Mouse (Mus musculus) heart, adult 2 months (tissue): ENCODE measurements around the gene Gm10271. TPM values are rescaled to one million over a fixed set of nuclear protein-coding genes. Genes with fewer than 3 reads are reported as not detected.

Source experiments
- DNase-seq, 2 experiments: peaks; one replicate each; pipeline ENCODE4 v3.0.0; 2021
- H3K27ac ChIP-seq: fragments of 200-600 bp; 2 replicates; pipeline ENCODE4 v1.8.1; 2022
- H3K27me3 ChIP-seq: fragments of 200-500 bp; 2 replicates; pipeline ENCODE4 v1.6.1; 2012; ENCODE audit warnings: mild to moderate bottlenecking, low read length, inconsistent platforms, mixed read lengths; ENCODE audit not compliant: control insufficient read depth, insufficient read depth
- H3K36me3 ChIP-seq: fragments of 200-500 bp; 2 replicates; pipeline ENCODE4 v1.6.1; 2012; ENCODE audit warnings: low read length, inconsistent platforms; ENCODE audit not compliant: control insufficient read depth, insufficient read depth
- H3K4me1 ChIP-seq: fragments of 200-500 bp; 2 replicates; pipeline ENCODE4 v1.6.1; 2011; ENCODE audit warnings: low read length; ENCODE audit not compliant: control insufficient read depth, insufficient read depth
- H3K4me3 ChIP-seq: fragments of 200-600 bp; 2 replicates; pipeline ENCODE4 v1.8.1; 2022
- H3K79me2 ChIP-seq: fragments of 200-500 bp; replicated peaks from 2 replicates; pipeline ENCODE4 v1.6.1; 2012; ENCODE audit warnings: mild to moderate bottlenecking, inconsistent platforms, low read length, moderate library complexity, mixed read lengths; ENCODE audit not compliant: control insufficient read depth, insufficient read depth
- H3K9ac ChIP-seq: fragments of 200-500 bp; 2 replicates; pipeline ENCODE4 v1.6.1; 2012; ENCODE audit warnings: low read depth, mild to moderate bottlenecking, control low read depth, inconsistent platforms, low read length, mixed read lengths
- CTCF ChIP-seq: fragments of 200-600 bp; IDR thresholded peaks from 2 replicates; pipeline ENCODE4 v1.8.1; 2022; ENCODE audit warnings: antibody characterized with exemption, mild to moderate bottlenecking, moderate library complexity
- EP300 ChIP-seq: fragments of 200-500 bp; IDR thresholded peaks from 2 replicates; pipeline ENCODE4 v1.6.1; 2011; ENCODE audit warnings: low read depth, low read length, control low read depth; ENCODE audit not compliant: insufficient read depth
- POLR2A ChIP-seq: fragments of 200-500 bp; IDR thresholded peaks from 2 replicates; pipeline ENCODE4 v1.6.1; 2011; ENCODE audit warnings: mild to moderate bottlenecking, low read depth, low read length, control low read depth; ENCODE audit not compliant: insufficient read depth
- WGBS: fragments of 180-500 bp; shearing (Covaris S2); methylation state at CpG from one replicate; pipeline ENCODE4 v1.1.7; 2018; 5-methylcytosine and 5-hydroxymethylcytosine counted together
- intact Hi-C: fragments of 180-260 bp; cut with DNase I; formaldehyde crosslinking; loops from one replicate; pipeline ENCODE4 v1.15.1; 2025
- polyA plus RNA-seq: library from polyadenylated mRNA; depleted of rRNA; stranded (reverse); fragments of >200 nt; gene quantifications from 2 replicates; pipeline ENCODE4 v1.2.3, GENCODE M21; 2012
- total RNA-seq, 2 experiments: library from RNA; stranded (reverse); gene quantifications; 2 replicates each; pipeline ENCODE4 v1.2.3; 2021

The Gm10271 gene
- total and polyA plus RNA-seq, 3 experiments: not detected

DNA sequence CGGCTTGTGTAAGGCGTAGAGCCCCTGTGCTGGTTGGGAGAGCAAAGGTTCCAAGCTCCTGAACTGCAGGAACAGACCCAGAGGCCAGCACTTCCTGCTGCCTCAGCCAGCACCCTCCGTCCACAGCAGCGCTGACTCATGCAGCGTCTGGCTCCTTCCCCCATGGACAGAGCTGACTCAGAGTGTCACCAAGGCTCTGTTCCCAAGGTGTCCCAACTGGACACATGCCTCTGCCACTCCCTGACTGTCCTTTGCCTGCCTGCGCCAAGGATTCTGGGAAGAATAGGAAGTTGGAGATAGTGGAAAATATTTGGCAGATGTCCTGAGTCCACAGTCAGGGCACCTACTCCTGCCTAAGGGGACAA, 23.8 kb upstream of the Gm10271 start:
- intact Hi-C loops: loop anchor here (5.0 kb wide), 1 partner anchor 46 kb away; no protein-coding TSS in a partner anchor
- H3K27me3 ChIP-seq: no peaks in the 10 kb centered on the region
- 10% methylated on average over 6 of the region's 6 CpGs for WGBS
- H3K4me1 ChIP-seq: peaks cover 6% of the 10 kb centered on the region
- peak; percentile 67 to 85 for DNase-seq
- H3K36me3 ChIP-seq: no peaks in the 10 kb centered on the region
- TF ChIP-seq EP300 (peak; percentile 97), POLR2A (no peak)
- H3K79me2 ChIP-seq: no peaks in the 10 kb centered on the region
- H3K27ac ChIP-seq: peak overlapping the region; percentile 65
- H3K4me3 ChIP-seq: no peak overlapping the region
- H3K9ac ChIP-seq: 0 out of 2 replicates have a peak overlapping the region, but pooled peaks have one; percentile 42

DNA sequence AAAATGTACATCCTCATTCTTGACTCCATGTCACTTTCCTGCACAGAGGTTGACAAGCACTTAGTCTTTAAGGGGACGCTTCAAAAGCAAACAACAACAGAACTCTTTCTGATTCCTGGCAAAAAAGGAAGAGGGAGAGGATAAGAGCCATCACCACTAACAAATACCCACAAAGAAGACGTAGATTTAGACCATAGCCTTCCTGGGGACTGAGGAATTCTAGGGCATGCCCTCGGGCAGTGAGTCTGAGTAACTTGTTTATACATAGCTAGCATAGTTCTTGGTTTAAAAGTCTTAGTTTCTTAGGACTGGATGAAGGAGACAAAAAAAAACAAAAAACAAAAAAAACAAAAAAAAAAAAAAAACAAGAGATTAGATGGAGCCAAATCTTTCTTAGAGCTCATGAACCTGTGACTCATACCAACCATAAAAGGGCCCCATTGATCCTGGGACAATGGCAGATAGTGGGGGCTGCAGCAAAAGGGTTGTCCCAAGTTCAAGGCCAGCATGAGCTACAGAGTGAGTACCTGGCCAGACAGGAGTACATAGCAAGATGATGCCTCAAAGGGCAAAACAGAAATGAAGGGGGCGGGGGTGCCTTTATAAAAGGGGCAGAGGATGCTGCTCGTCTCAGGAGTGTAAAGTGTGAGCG, 23.3 kb upstream of the Gm10271 start:
- DNase-seq: no peak
- 51% methylated on average over 6 of the region's 6 CpGs for WGBS
- H3K4me1 ChIP-seq: peaks cover 6% of the 10 kb centered on the region
- peak overlapping the region; percentile 65 for H3K27ac ChIP-seq
- H3K36me3 ChIP-seq: no peaks in the 10 kb centered on the region
- H3K27me3 ChIP-seq: no peaks in the 10 kb centered on the region
- intact Hi-C loops: loop anchor here (5.0 kb wide), 1 partner anchor 47 kb away; no protein-coding TSS in a partner anchor
- H3K79me2 ChIP-seq: no peaks in the 10 kb centered on the region
- TF ChIP-seq CTCF (no peak), EP300 (no peak), POLR2A (no peak)
- 0 out of 2 replicates have a peak overlapping the region, but pooled peaks have one; percentile 42 for H3K9ac ChIP-seq
- H3K4me3 ChIP-seq: no peak overlapping the region

DNA sequence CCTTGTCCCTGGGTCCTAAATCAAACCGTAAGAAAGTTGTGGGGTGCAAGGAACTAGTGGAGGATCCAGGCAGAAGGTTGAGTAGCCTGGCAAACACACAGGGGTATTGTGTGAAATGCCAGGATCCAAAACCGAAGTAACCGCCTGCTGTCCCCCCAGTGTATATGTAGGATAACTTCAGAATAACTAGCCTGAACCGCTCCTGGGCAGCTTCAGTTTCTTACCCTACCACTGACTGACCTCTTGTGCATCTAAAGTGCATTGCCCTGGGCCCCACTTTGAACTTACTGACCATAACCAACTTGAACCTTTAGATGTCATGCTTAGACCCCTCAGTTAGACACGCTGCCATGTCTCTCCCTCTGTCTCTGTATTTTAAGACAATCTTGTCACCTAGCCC, 22.8 kb upstream of the Gm10271 start:
- no peak overlapping the region for H3K9ac ChIP-seq
- 77% methylated on average over 5 of the region's 5 CpGs for WGBS
- no peaks in the 10 kb centered on the region for H3K27me3 ChIP-seq
- no peaks in the 10 kb centered on the region for H3K79me2 ChIP-seq
- intact Hi-C loops: loop anchor here (5.0 kb wide), 1 partner anchor 47 kb away; no protein-coding TSS in a partner anchor
- H3K27ac ChIP-seq: no peak overlapping the region
- H3K36me3 ChIP-seq: no peaks in the 10 kb centered on the region
- peaks cover 6% of the 10 kb centered on the region for H3K4me1 ChIP-seq
- TF ChIP-seq EP300 (no peak), CTCF (no peak), POLR2A (no peak)
- no peak for DNase-seq
- no peak overlapping the region for H3K4me3 ChIP-seq

DNA sequence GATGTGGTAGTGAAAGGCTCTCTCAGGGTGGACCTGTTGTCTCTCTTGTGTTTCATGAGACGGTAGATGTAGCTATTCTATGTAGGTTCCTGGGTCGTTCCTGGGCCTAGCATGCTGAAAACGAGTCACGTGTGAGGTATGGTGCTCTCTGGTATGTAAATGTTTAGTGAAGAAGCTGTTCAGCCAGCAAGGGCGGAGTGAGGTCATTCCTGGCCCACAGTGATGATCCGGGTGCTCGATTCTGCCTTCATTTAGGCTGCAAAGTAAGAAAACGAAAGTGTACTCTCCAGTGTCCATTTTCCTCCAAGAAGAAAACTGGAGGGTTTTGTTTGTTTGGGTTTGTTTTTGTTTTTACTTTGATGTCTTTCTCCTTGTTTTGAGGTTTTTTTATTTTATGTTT, 21.6 kb upstream of the Gm10271 start:
- no peak for DNase-seq
- Histone ChIP-seq H3K79me2 (no peaks in the 10 kb centered on the region), H3K36me3 (no peaks in the 10 kb centered on the region), H3K27me3 (no peaks in the 10 kb centered on the region), H3K4me1 (peaks cover 4% of the 10 kb centered on the region), H3K9ac (no peak overlapping the region), H3K27ac (no peak overlapping the region), H3K4me3 (no peak overlapping the region)
- intact Hi-C loops: no loop called here
- 81% methylated on average over 8 of the region's 8 CpGs for WGBS
- TF ChIP-seq POLR2A: no peak

DNA sequence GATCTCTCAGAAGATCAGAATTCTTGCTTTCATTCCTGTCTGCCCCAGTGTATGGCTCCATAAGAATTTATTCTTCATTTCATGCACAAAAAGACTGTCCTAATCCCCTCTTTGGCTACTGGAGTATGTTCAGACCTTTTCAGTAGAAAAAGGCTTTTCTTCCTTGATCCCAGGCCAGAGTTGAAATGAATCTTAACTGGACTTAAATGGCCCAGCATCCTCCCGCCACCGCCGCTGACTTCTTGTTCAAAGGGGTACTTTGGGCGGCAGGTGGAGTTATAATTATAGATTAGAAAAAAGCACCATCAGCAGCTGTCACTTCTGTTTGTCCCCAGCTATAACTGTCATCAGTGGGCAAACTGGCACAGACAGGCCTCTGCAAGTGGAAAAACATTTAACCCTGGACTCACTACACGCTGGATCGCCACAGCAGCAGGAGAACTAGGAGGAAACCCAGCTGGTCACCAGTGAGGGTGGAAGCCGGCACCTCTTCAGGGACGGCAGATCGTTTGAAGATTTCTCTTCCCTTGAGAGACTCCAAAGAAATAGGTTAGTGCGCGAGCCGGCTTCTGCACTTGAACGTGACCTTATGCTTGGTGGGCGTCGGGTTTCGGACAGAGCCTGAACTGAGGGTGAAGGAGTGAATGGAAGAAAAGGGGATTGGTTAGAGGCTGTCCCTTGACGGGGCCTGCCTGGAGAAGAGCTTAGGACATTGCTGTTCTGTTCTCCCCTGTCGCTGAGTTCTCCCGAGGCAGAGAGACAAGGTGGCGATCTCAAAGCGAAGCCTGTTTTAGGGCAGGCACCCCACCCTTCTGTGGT, 14.1 kb upstream of the Gm10271 start, which contains the start of gene Best3:
Best3 (plus strand) TSS at position 51 of the 819 bp plus-strand sequence.
- 49% methylated on average over 21 of the region's 21 CpGs for WGBS
- Histone ChIP-seq H3K9ac (peak within 1 kb of the TSS; percentile 26; the same call in 1 of the 2 replicates), H3K27ac (peak within 1 kb of the TSS; percentile 27; the same call in 1 of the 2 replicates), H3K27me3 (no peaks in the 10 kb centered on the region), H3K79me2 (no peaks in the 10 kb centered on the region), H3K4me1 (no peaks in the 10 kb centered on the region), H3K4me3 (peak within 1 kb of the TSS; percentile 18; the same call in 1 of the 2 replicates), H3K36me3 (no peaks in the 10 kb centered on the region)
- no peak for DNase-seq
- no peak for TF ChIP-seq EP300
- TF ChIP-seq POLR2A: no peak
- no peak for TF ChIP-seq CTCF
- intact Hi-C loops: no loop called here

DNA sequence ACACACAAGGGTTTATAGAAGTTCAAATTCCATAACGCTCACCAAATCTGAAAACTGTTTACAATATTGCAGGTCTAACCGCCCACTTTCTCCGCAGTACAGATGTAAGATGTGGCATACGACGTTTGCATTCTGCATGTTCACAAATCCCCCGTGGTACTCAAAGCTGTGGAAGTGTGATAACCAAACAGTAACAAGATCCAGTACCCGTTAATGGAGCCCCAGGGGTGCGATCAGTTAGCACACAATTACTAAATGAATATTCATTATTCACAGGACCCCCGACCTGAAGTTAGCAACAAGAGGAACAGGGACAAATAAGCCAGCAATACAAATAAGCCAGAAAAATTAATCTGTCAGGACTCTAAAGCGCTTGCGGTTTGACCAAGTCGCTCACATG, 12.4 kb upstream of the Gm10271 start:
- Histone ChIP-seq H3K4me3 (no peak overlapping the region), H3K36me3 (no peaks in the 10 kb centered on the region), H3K27ac (no peak overlapping the region), H3K4me1 (no peaks in the 10 kb centered on the region), H3K79me2 (no peaks in the 10 kb centered on the region), H3K9ac (no peak overlapping the region), H3K27me3 (no peaks in the 10 kb centered on the region)
- TF ChIP-seq EP300: no peak
- no peak for TF ChIP-seq POLR2A
- TF ChIP-seq CTCF: no peak
- WGBS: 79% methylated on average over 12 of the region's 12 CpGs
- no peak for DNase-seq
- intact Hi-C loops: no loop called here
